Mouse (Mus musculus) heart, embryonic 14.5 days (tissue): ENCODE measurements around the gene Pgc. TPM values are rescaled to one million over a fixed set of nuclear protein-coding genes. Genes with fewer than 3 reads are reported as not detected.

Source experiments
- ATAC-seq: fragments of 200-750 bp; cut with Nextera tagmentation; 2 replicates; pipeline ENCODE4 v1.8.0; 2017; ENCODE audit warnings: low read depth, moderate TSS enrichment; ENCODE audit not compliant: insufficient number of reproducible peaks, insufficient read depth, low FRiP score
- H3K27ac ChIP-seq, 2 experiments: fragments of 200-500 bp in 1 of 2; fragments of 300-500 bp in 1 of 2; sonication (generic) in 1 of 2; replicated peaks in 1 of 2; 2 replicates each; pipeline ENCODE4 v1.5.1; 2012 to 2014; ENCODE audit warnings: low read depth in 2 of 2, low read length in 2 of 2, control low read depth in 1 of 2, mild to moderate bottlenecking in 1 of 2, mixed read lengths in 1 of 2; ENCODE audit not compliant: control insufficient read depth in 1 of 2, insufficient read depth in 1 of 2
- H3K27me3 ChIP-seq: fragments of 300-500 bp; sonication (generic); 2 replicates; pipeline ENCODE4 v1.6.1; 2014; ENCODE audit warnings: mild to moderate bottlenecking, low read length, control low read depth; ENCODE audit not compliant: control insufficient read depth, insufficient read depth
- H3K36me3 ChIP-seq: fragments of 300-500 bp; sonication (generic); 2 replicates; pipeline ENCODE4 v1.6.1; 2014; ENCODE audit warnings: mild to moderate bottlenecking, control low read depth, low read length, mixed read lengths; ENCODE audit not compliant: control insufficient read depth, insufficient read depth
- H3K4me1 ChIP-seq, 2 experiments: fragments of 200-500 bp in 1 of 2; fragments of 300-500 bp in 1 of 2; sonication (generic) in 1 of 2; 2 replicates each; pipeline ENCODE4 v1.6.1; 2012 to 2014; ENCODE audit warnings: low read length in 2 of 2, control low read depth in 1 of 2, mixed read lengths in 1 of 2; ENCODE audit not compliant: control insufficient read depth in 2 of 2, insufficient read depth in 2 of 2
- H3K4me2 ChIP-seq: fragments of 300-500 bp; sonication (generic); 2 replicates; pipeline ENCODE4 v1.6.1; 2014; ENCODE audit warnings: mild to moderate bottlenecking, low read length
- H3K4me3 ChIP-seq, 2 experiments: fragments of 200-500 bp in 1 of 2; fragments of 300-500 bp in 1 of 2; sonication (generic) in 1 of 2; 2 replicates each; pipeline ENCODE4 v1.5.1; 2012 to 2014; ENCODE audit warnings: low read length in 2 of 2, mild to moderate bottlenecking in 2 of 2, control low read depth in 1 of 2, low read depth in 1 of 2, moderate library complexity in 1 of 2; ENCODE audit not compliant: control insufficient read depth in 1 of 2, insufficient read depth in 1 of 2
- H3K9ac ChIP-seq: fragments of 300-500 bp; sonication (generic); 2 replicates; pipeline ENCODE4 v1.6.1; 2014; ENCODE audit warnings: mild to moderate bottlenecking, low read length
- H3K9me3 ChIP-seq: fragments of 300-500 bp; sonication (generic); 2 replicates; pipeline ENCODE4 v1.6.1; 2016; ENCODE audit warnings: low read length, control low read depth; ENCODE audit not compliant: control insufficient read depth
- WGBS: fragments of 180-500 bp; shearing (Covaris S2); extraction: QIAGEN DNeasy Blood & Tissue Kit; methylation state at CpG from one replicate; pipeline ENCODE4 v1.1.7; 2014; 5-methylcytosine and 5-hydroxymethylcytosine counted together
- polyA plus RNA-seq: library from polyadenylated mRNA; unstranded; fragments of >200 nt; fragmentation: Nextera tagmentation; extraction: Ambion mirVana; gene quantifications from 2 replicates; pipeline ENCODE4 v1.2.1, GENCODE M21; 2014

Gene Pgc
- polyA plus RNA-seq = 0.15 TPM in 1 of 2 replicates, not detected in the other

DNA sequence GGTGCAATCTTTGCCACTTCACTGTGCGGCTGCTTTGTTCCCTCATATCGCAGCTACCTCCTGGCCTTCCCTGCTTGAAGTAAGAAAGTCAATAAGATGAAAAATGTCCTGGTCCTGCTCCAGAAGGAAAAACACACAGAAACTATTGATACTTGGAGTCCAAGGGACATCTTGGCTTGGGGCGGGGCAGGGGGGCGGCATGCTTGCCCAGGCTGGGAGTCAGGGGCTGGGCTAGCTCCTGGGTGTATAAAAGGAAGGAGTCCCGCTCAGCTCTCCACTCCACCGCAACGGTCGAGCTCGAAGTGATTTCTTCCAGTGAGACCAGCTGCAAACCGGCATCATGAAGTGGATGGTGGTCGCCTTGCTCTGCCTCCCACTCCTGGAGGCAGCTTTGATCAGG is at the start of gene Pgc:
TSS of gene Pgc (plus strand) at position 277 of the 400 bp plus-strand sequence.
- H3K4me3 ChIP-seq = no peak within 1 kb of the TSS
- H3K27me3 ChIP-seq = no peaks in the 10 kb centered on the region
- ATAC-seq = no peak
- H3K36me3 ChIP-seq = no peaks in the 10 kb centered on the region
- H3K27ac ChIP-seq = no peak within 1 kb of the TSS
- no peaks in the 10 kb centered on the region; a peak in 1 of 4 replicates for H3K4me1 ChIP-seq
- WGBS = 80% methylated on average over 11 of the region's 11 CpGs
- H3K4me2 ChIP-seq = no peak within 1 kb of the TSS
- H3K9ac ChIP-seq = no peak within 1 kb of the TSS
- H3K9me3 ChIP-seq = no peaks in the 10 kb centered on the region

DNA sequence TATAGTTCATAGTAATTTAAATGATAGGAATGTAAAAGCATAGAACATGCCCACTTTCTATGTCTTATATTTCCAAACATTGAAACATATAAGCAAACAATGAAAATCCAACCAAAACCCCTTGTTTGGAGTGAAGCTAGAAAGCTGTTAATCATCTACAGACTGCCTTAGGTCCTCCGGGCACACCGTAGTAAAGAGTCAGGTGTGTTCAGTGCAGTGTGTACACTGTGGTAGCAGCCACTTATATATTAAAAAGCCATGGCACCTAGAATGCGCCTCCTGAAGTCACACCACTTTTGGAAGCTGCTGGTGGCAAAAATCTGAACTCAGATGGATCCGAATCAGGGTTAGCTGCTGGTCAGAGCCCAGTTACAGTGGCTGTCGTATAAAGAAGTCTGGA is 48.4 kb upstream of the Pgc start:
- no peaks in the 10 kb centered on the region for H3K27me3 ChIP-seq
- peaks cover 71% of the 10 kb centered on the region for H3K36me3 ChIP-seq
- no peak overlapping the region for H3K27ac ChIP-seq
- no peak overlapping the region for H3K4me3 ChIP-seq
- H3K9me3 ChIP-seq = no peaks in the 10 kb centered on the region
- WGBS = 92% methylated on average over 5 of the region's 5 CpGs
- no peak overlapping the region for H3K4me2 ChIP-seq
- no peak for ATAC-seq
- H3K4me1 ChIP-seq = no peaks in the 10 kb centered on the region
- no peak overlapping the region for H3K9ac ChIP-seq

DNA sequence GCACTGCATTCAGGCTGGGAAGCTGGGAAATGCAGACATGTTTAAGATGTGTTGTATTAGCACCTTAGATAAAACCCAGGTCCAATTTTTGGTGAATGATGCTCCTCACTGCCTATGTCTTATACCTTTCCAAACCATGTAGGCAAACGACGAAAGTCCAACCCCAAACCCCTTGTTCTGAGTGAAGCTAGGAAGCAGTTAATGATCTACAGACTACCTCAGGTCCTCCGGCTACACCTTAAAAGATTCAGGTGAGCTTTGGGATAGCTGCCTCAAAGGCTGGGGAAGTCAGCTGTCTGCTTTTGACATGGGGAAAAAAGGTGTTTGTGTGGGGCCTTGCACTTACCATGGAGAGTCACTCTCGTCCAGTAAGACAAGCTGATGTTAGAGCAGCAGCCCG is 47.9 kb upstream of the Pgc start:
- H3K9ac ChIP-seq = no peak overlapping the region
- no peak overlapping the region for H3K4me2 ChIP-seq
- peaks cover 75% of the 10 kb centered on the region for H3K36me3 ChIP-seq
- ATAC-seq = no peak
- WGBS = 85% methylated on average over 5 of the region's 5 CpGs
- no peaks in the 10 kb centered on the region for H3K27me3 ChIP-seq
- no peaks in the 10 kb centered on the region for H3K9me3 ChIP-seq
- H3K27ac ChIP-seq = no peak overlapping the region
- no peak overlapping the region for H3K4me3 ChIP-seq
- H3K4me1 ChIP-seq = no peaks in the 10 kb centered on the region

DNA sequence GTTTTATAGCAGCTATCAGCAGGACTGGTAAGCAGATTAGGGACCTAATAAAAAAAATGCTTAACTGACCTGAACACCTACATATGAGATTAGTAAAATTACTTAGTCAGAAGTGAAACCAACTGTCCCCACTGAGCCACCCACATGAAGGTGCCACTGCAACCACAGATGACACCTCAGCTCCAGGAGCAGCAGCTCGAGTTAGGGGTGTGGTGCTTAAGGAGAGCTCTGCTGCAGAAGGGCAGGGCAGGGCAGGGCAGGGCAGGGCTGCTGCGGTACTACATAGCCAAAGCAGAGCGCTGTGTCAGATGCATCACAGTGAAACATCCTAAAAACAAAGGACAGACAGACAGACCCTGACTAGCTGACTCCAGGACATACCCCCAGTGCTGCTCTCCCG is 43.8 kb upstream of the Pgc start:
- no peak overlapping the region for H3K4me2 ChIP-seq
- no peaks in the 10 kb centered on the region for H3K27me3 ChIP-seq
- ATAC-seq = no peak
- no peak overlapping the region for H3K4me3 ChIP-seq
- peaks cover 4 to 8% of the 10 kb centered on the region in 2 experiments; a peak in 2 of 4 replicates for H3K4me1 ChIP-seq
- peaks cover 86% of the 10 kb centered on the region for H3K36me3 ChIP-seq
- H3K27ac ChIP-seq = no peak overlapping the region
- H3K9ac ChIP-seq = no peak overlapping the region
- WGBS = 83% methylated on average over 4 of the region's 4 CpGs
- no peaks in the 10 kb centered on the region for H3K9me3 ChIP-seq

DNA sequence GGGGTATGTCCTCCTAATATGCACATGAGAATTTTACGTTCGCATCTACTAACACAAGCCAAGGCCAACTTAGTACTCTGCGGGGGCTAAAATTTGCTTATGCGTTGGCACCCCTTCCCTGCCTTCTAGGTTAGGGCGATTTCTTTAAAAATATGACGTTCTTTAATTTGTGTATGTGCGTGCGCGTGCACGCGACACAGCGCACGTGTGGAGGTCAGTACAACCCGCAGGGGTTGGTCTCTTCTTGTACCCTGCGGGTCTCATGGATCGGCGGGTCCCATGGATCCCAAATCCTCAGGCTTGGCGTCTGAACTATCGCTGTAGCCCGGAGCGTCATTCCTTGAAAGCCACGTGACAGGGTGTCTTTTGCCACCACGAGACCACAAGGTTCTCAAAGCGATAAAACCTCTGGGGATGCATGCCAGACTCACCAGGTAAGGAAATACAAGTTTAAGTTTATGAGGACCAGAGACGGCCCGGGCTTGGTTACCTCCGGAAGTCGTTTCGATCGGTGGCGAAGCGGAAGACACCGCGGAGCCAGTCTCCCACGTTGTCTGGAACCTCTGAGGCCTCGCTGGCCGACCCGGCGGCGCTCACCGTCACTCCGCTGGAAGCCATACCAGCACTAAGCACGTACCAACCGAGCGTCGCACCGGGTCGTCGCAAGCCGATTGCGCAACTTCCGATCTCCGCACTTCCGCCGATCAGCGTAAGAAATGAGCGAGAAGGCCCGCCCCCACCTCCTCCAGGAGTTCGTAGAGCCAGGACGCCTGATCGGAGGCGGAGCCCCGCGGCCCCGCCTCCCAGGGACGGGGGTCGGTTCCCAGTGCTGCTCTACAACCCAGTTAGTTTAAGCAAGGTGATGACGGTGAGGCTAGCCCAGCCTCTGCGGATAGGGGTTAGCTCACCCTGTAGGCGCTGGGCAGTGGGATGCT is 39.0 kb upstream of the Pgc start:
- Histone ChIP-seq H3K36me3 (peaks cover 40% of the 10 kb centered on the region), H3K27me3 (0 out of 2 replicates have a peak, but pooled peaks cover 3% of the 10 kb centered on the region), H3K27ac (peak overlapping the region; percentile 61 to 76), H3K9me3 (no peaks in the 10 kb centered on the region), H3K9ac (peak overlapping the region; percentile 88), H3K4me2 (peak overlapping the region; percentile 90), H3K4me1 (peaks cover 4 to 13% of the 10 kb centered on the region in 2 experiments; a peak in 3 of 4 replicates), H3K4me3 (peak overlapping the region; percentile 83 to 84)
- ATAC-seq = peak; percentile 79
- under 1% methylated on average over 70 of the region's 70 CpGs for WGBS

DNA sequence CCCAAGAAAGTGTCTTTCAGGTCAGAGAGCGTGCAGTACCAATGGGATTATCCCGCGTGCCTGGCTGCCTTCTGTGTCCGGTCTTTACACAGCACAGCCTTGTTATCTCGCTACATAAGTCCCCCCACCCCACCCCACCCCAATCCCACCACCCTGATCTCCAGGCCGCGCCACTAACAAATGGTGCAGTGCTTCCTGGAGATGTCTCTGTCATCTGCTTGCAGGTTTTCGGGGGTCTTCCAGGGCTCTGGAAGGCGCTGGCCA is 38.4 kb upstream of the Pgc start, which contains the start of gene Tomm6:
TSS of gene Tomm6 (minus strand) at position 43 of the 264 bp plus-strand sequence.
- WGBS = under 1% methylated on average over 9 of the region's 9 CpGs
- peak within 1 kb of the TSS; percentile 61 to 76 for H3K27ac ChIP-seq
- no peaks in the 10 kb centered on the region for H3K9me3 ChIP-seq
- peak within 1 kb of the TSS; percentile 88 for H3K9ac ChIP-seq
- peak within 1 kb of the TSS; percentile 90 for H3K4me2 ChIP-seq
- H3K4me1 ChIP-seq = peaks cover 4 to 13% of the 10 kb centered on the region in 2 experiments; a peak in 3 of 4 replicates
- peaks cover 35% of the 10 kb centered on the region for H3K36me3 ChIP-seq
- 0 out of 2 replicates have a peak, but pooled peaks cover 3% of the 10 kb centered on the region for H3K27me3 ChIP-seq
- no peak; the same call in 1 of the 2 replicates for ATAC-seq
- peak within 1 kb of the TSS; percentile 83 to 84 for H3K4me3 ChIP-seq

DNA sequence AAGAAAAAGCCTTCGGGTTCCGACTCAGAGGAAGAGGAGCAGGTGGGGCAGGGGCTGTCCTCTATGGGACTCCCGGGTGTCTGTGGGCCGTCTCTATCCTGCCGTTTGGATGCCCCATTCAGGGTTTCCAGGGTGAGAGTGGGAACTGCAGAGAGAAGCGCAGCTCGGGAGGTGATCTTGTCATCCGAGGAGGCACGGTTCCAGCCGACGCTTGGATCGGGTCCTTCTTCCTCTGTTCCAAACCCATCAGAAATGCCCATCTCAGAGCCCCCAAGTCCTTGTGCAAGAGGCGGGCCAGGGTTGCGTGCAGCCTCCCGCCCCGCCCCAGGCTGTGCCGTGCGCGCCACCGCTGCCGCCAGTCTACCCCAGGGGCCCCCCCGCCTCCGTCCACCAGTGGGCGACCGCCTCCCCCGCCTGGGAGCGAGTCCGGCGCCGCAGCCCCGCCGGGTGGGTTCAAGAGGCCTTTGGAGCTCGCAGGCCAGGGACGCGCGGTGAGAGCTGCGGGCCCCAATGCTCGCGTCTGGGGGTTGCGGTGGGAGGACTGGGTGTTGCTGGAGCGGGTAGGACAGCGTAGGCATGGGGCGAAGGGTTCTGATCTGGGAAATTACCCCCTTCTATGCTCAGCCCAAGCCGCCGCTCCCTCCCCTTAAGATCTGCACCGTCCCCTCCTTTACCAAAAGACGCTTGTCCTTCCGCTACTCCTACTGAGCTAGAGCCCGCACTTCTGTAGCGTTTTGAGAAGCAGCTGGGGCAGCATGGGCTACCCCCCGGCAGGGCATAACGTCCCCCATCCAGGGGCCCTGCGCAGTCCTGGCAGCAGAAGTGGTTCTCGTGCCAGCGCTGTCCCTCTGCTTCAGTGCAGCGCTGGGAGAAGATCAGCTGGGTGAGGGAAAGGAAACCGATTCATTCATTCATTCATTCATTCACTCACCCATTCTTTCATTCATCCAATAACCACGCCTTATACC is 37.8 kb upstream of the Pgc start, which contains the start of gene Frs3:
TSS of gene Frs3 (plus strand) at position 423 of the 968 bp plus-strand sequence.
- ATAC-seq = peak; percentile 64
- 0 out of 2 replicates have a peak, but pooled peaks cover 3% of the 10 kb centered on the region for H3K27me3 ChIP-seq
- H3K4me1 ChIP-seq = peaks cover 4 to 14% of the 10 kb centered on the region in 2 experiments
- H3K9ac ChIP-seq = peak within 1 kb of the TSS; percentile 88
- H3K27ac ChIP-seq = peak within 1 kb of the TSS; percentile 61 to 76
- no peaks in the 10 kb centered on the region for H3K9me3 ChIP-seq
- WGBS = 1% methylated on average over 58 of the region's 58 CpGs
- H3K36me3 ChIP-seq = peaks cover 29% of the 10 kb centered on the region
- H3K4me2 ChIP-seq = peak within 1 kb of the TSS; percentile 90
- H3K4me3 ChIP-seq = peak within 1 kb of the TSS; percentile 83 to 84
